Comparison of ENCODE assay signal across 26 mouse cellular contexts in genomic region chr7:122735323-122735722, GRCm38 (mm10).
DNase-seq lines count a peak whose midpoint lies in the region; ATAC-seq lines count a peak whose summit lies in the region.
"Had no signal": no experiment of that assay in that cellular context is flagged by ENCODE, and none has a peak within 500 bp of the region (broad histone marks: within the 10 kb centered on the region; RNA-seq: fewer than 3 reads in every experiment).

No protein-coding gene starts in this region.

- peaks cover 3% of the 10 kb centered on the region; the same call in 1 of the 2 replicates for H3K4me1 ChIP-seq in forebrain, embryonic 14.5 days (ENCODE audit: control insufficient read depth, insufficient read depth, low read length)
- peaks cover 16% of the 10 kb centered on the region for H3K4me1 ChIP-seq in forebrain, embryonic 10.5 days
- H3K4me1 ChIP-seq in midbrain, embryonic 11.5 days (ENCODE audit: control insufficient read depth, insufficient read depth, low read length), result 0 out of 2 replicates have a peak, but pooled peaks cover 2% of the 10 kb centered on the region
- peaks cover 8% of the 10 kb centered on the region for H3K4me1 ChIP-seq in midbrain, embryonic 10.5 days
- no peaks in the 10 kb centered on the region for H3K4me1 ChIP-seq in hindbrain, embryonic 16.5 days (ENCODE audit: control insufficient read depth, insufficient read depth, low read depth, low read length)
- peaks cover 17% of the 10 kb centered on the region for H3K4me1 ChIP-seq in midbrain, embryonic 16.5 days (ENCODE audit: control insufficient read depth, insufficient read depth, low read length)
- H3K4me1 ChIP-seq: embryonic facial prominence, embryonic 15.5 days; heart, embryonic 13.5 days; lung, embryonic 15.5 days had no signal

- H3K4me3 ChIP-seq in forebrain, embryonic 14.5 days (ENCODE audit: low read depth, low read length), result no peak overlapping the region
- no peak overlapping the region for H3K4me3 ChIP-seq in forebrain, embryonic 10.5 days
- H3K4me3 ChIP-seq in midbrain, embryonic 11.5 days (ENCODE audit: low read depth, low read length), result no peak overlapping the region
- no peak overlapping the region for H3K4me3 ChIP-seq in midbrain, embryonic 10.5 days
- H3K4me3 ChIP-seq in hindbrain, embryonic 16.5 days (ENCODE audit: low read length), result no peak overlapping the region
- no peak overlapping the region for H3K4me3 ChIP-seq in midbrain, embryonic 16.5 days (ENCODE audit: low read depth, low read length)
- H3K4me3 ChIP-seq: embryonic facial prominence, embryonic 15.5 days; heart, embryonic 13.5 days; lung, embryonic 15.5 days; megakaryocyte, embryonic 14.5 days; neural tube, embryonic 13.5 days had no signal

- no peaks in the 10 kb centered on the region for H3K9me3 ChIP-seq in forebrain, embryonic 14.5 days (replicated peaks; ENCODE audit: control insufficient read depth, low read length)
- no peaks in the 10 kb centered on the region for H3K9me3 ChIP-seq in forebrain, embryonic 10.5 days
- H3K9me3 ChIP-seq in midbrain, embryonic 11.5 days (ENCODE audit: control insufficient read depth, low read length), result no peaks in the 10 kb centered on the region
- H3K9me3 ChIP-seq in midbrain, embryonic 10.5 days (replicated peaks), result no peaks in the 10 kb centered on the region
- H3K9me3 ChIP-seq in hindbrain, embryonic 16.5 days (ENCODE audit: control insufficient read depth, low read length), result no peaks in the 10 kb centered on the region
- H3K9me3 ChIP-seq in midbrain, embryonic 16.5 days (replicated peaks; ENCODE audit: control insufficient read depth, low read length, poor library complexity, severe bottlenecking), result no peaks in the 10 kb centered on the region
- H3K9me3 ChIP-seq: embryonic facial prominence, embryonic 15.5 days; heart, embryonic 13.5 days; lung, embryonic 15.5 days; megakaryocyte, embryonic 14.5 days; neural tube, embryonic 13.5 days had no signal

- H3K9ac ChIP-seq in forebrain, embryonic 14.5 days (ENCODE audit: low read length), result no peak overlapping the region
- no peak overlapping the region for H3K9ac ChIP-seq in midbrain, embryonic 11.5 days (ENCODE audit: low read length)
- H3K9ac ChIP-seq in hindbrain, embryonic 16.5 days (ENCODE audit: low read depth, low read length), result no peak overlapping the region
- no peak overlapping the region for H3K9ac ChIP-seq in midbrain, embryonic 16.5 days (ENCODE audit: low read depth, low read length)
- H3K9ac ChIP-seq: embryonic facial prominence, embryonic 15.5 days; heart, embryonic 13.5 days; liver, embryonic 14.5 days; lung, embryonic 15.5 days; neural tube, embryonic 13.5 days had no signal

- peak; percentile 54 for DNase-seq in forebrain, embryonic 14.5 days (ENCODE audit: low spot score)
- no peak for DNase-seq in forebrain, embryonic 10.5 days (ENCODE audit: extremely low spot score, low spot score)
- no peak for DNase-seq in midbrain, embryonic 11.5 days (ENCODE audit: low spot score, missing footprints)
- no peak for DNase-seq in midbrain, embryonic 10.5 days (ENCODE audit: low spot score)
- no peak for DNase-seq in liver
- no peak for DNase-seq in cerebellum, adult 11 months
- DNase-seq: adrenal gland, postnatal 14 days; cerebellum, adult 9-11 months; gastrocnemius, postnatal 14 days; heart, adult 11 months; kidney, adult 2 months; kidney, postnatal 14 days; layer of hippocampus, postnatal 36 days; lung, postnatal 36 days; thymus, adult 2 months had no signal

- WGBS in forebrain, embryonic 14.5 days, result 32% methylated on average over 11 of the region's 11 CpGs
- 66% methylated on average over 11 of the region's 11 CpGs for WGBS in forebrain, embryonic 10.5 days
- 46% methylated on average over 11 of the region's 11 CpGs for WGBS in midbrain, embryonic 11.5 days
- 57% methylated on average over 11 of the region's 11 CpGs for WGBS in midbrain, embryonic 10.5 days
- 37% methylated on average over 11 of the region's 11 CpGs for WGBS in hindbrain, embryonic 16.5 days
- 26% methylated on average over 11 of the region's 11 CpGs for WGBS in midbrain, embryonic 16.5 days

- no peak overlapping the region for H3K4me2 ChIP-seq in forebrain, embryonic 14.5 days (ENCODE audit: low read length)
- no peak overlapping the region for H3K4me2 ChIP-seq in midbrain, embryonic 11.5 days
- no peak overlapping the region for H3K4me2 ChIP-seq in hindbrain, embryonic 16.5 days (ENCODE audit: low read length)
- H3K4me2 ChIP-seq in midbrain, embryonic 16.5 days (ENCODE audit: low read length), result no peak overlapping the region
- H3K4me2 ChIP-seq: embryonic facial prominence, embryonic 15.5 days; heart, embryonic 13.5 days; lung, embryonic 15.5 days; neural tube, embryonic 13.5 days had no signal

- no peak overlapping the region for H3K27ac ChIP-seq in forebrain, embryonic 14.5 days (ENCODE audit: low read depth, low read length)
- H3K27ac ChIP-seq in forebrain, embryonic 10.5 days, result no peak overlapping the region
- H3K27ac ChIP-seq in midbrain, embryonic 11.5 days (ENCODE audit: low read depth, low read length), result 0 out of 2 replicates have a peak overlapping the region, but pooled peaks have one; percentile 9
- H3K27ac ChIP-seq in midbrain, embryonic 10.5 days (replicated peaks), result no peak overlapping the region
- no peak overlapping the region for H3K27ac ChIP-seq in hindbrain, embryonic 16.5 days (ENCODE audit: low read depth, low read length)
- H3K27ac ChIP-seq in midbrain, embryonic 16.5 days (ENCODE audit: low read length), result peak overlapping the region; percentile 60
- H3K27ac ChIP-seq: embryonic facial prominence, embryonic 15.5 days; heart, embryonic 13.5 days; liver, embryonic 14.5 days; lung, embryonic 15.5 days; neural tube, embryonic 13.5 days; stomach, postnatal 0 days had no signal

- H3K36me3 ChIP-seq in forebrain, embryonic 14.5 days (ENCODE audit: control insufficient read depth, insufficient read depth, low read length), result no peaks in the 10 kb centered on the region
- H3K36me3 ChIP-seq in forebrain, embryonic 10.5 days (replicated peaks), result no peaks in the 10 kb centered on the region
- H3K36me3 ChIP-seq in midbrain, embryonic 11.5 days (ENCODE audit: control insufficient read depth, insufficient read depth, low read length), result no peaks in the 10 kb centered on the region
- no peaks in the 10 kb centered on the region for H3K36me3 ChIP-seq in midbrain, embryonic 10.5 days
- no peaks in the 10 kb centered on the region for H3K36me3 ChIP-seq in hindbrain, embryonic 16.5 days (ENCODE audit: control insufficient read depth, insufficient read depth, low read length)
- no peaks in the 10 kb centered on the region for H3K36me3 ChIP-seq in midbrain, embryonic 16.5 days (ENCODE audit: control insufficient read depth, insufficient read depth, low read length)
- H3K36me3 ChIP-seq: embryonic facial prominence, embryonic 15.5 days; heart, embryonic 13.5 days; lung, embryonic 15.5 days; neural tube, embryonic 13.5 days had no signal

- no peaks in the 10 kb centered on the region for H3K27me3 ChIP-seq in forebrain, embryonic 14.5 days (replicated peaks; ENCODE audit: control insufficient read depth, insufficient read depth, low read length)
- H3K27me3 ChIP-seq in forebrain, embryonic 10.5 days (ENCODE audit: poor library complexity, severe bottlenecking), result no peaks in the 10 kb centered on the region
- H3K27me3 ChIP-seq in midbrain, embryonic 11.5 days (ENCODE audit: control insufficient read depth, insufficient read depth, low read length), result no peaks in the 10 kb centered on the region
- no peaks in the 10 kb centered on the region for H3K27me3 ChIP-seq in midbrain, embryonic 10.5 days (ENCODE audit: low read depth, poor library complexity, severe bottlenecking)
- no peaks in the 10 kb centered on the region for H3K27me3 ChIP-seq in hindbrain, embryonic 16.5 days (replicated peaks; ENCODE audit: control insufficient read depth, insufficient read depth, low read length)
- no peaks in the 10 kb centered on the region for H3K27me3 ChIP-seq in midbrain, embryonic 16.5 days (ENCODE audit: control insufficient read depth, insufficient read depth, low read depth, low read length)
- H3K27me3 ChIP-seq: embryonic facial prominence, embryonic 15.5 days; heart, embryonic 13.5 days; lung, embryonic 15.5 days; neural tube, embryonic 13.5 days had no signal

- ATAC-seq in forebrain, embryonic 14.5 days, result no peak
- ATAC-seq in midbrain, embryonic 11.5 days (ENCODE audit: low FRiP score), result peak; percentile 62; the same call in 1 of the 2 replicates
- peak; percentile 37; the same call in 1 of the 2 replicates for ATAC-seq in hindbrain, embryonic 16.5 days
- peak; percentile 68; the same call in 1 of the 2 replicates for ATAC-seq in midbrain, embryonic 16.5 days
- ATAC-seq: CD4-positive, CD25-positive, alpha-beta regulatory T cell, adult 4 months; inflammation-experienced regulatory T-cells, adult 6 months had no signal

Comparison
In these comparisons a context has a peak if more than half of its experiments do, and no peak if none do; other contexts are left out.
1. H3K27ac ChIP-seq: peak in midbrain, embryonic 11.5 days (single experiment) and midbrain, embryonic 16.5 days (single experiment); none in forebrain, embryonic 14.5 days (single experiment), forebrain, embryonic 10.5 days (single experiment), midbrain, embryonic 10.5 days (single experiment) and hindbrain, embryonic 16.5 days (single experiment).